Mouse (Mus musculus) ZHBTc4 (cell line): ENCODE measurements around the gene Mast4.

Experiments used
- DNase-seq: peaks from one replicate; pipeline ENCODE4 v3.0.0-alpha.2; 2011; ENCODE audit warnings: low read depth, low spot score

Mast4 gene

GRCm38 (mm10) chr13:102865971-102866724 is 468.1 kb downstream of the Mast4 start:
- no peak for DNase-seq

- DNase-seq, result no peak
Observed at GRCm38 (mm10) chr13:102865494-102865893, 468.8 kb downstream of the Mast4 start.

GRCm38 (mm10) chr13:102864840-102865239 is 469.5 kb downstream of the Mast4 start:
- no peak for DNase-seq

- DNase-seq, result no peak
Observed at GRCm38 (mm10) chr13:102864079-102864478, 470.2 kb downstream of the Mast4 start.

GRCm38 (mm10) chr13:102862981-102863380 is 471.3 kb downstream of the Mast4 start:
- no peak for DNase-seq

- no peak for DNase-seq
Observed at GRCm38 (mm10) chr13:102862397-102862796, 471.9 kb downstream of the Mast4 start.

GRCm38 (mm10) chr13:102860733-102861132 is 473.6 kb downstream of the Mast4 start:
- DNase-seq, result no peak

GRCm38 (mm10) chr13:102860135-102860534 is 474.2 kb downstream of the Mast4 start:
- no peak for DNase-seq

- DNase-seq, result no peak
Observed at GRCm38 (mm10) chr13:102857539-102857838, 476.8 kb downstream of the Mast4 start.

GRCm38 (mm10) chr13:102856821-102857538 is 477.3 kb downstream of the Mast4 start:
- DNase-seq, result no peak

- DNase-seq, result no peak
Observed at GRCm38 (mm10) chr13:102852865-102853264, 481.4 kb downstream of the Mast4 start.

GRCm38 (mm10) chr13:102851253-102851652 is 483.0 kb downstream of the Mast4 start:
- DNase-seq, result no peak

- DNase-seq, result peak; percentile 14
Observed at GRCm38 (mm10) chr13:102850594-102850993, 483.7 kb downstream of the Mast4 start.

GRCm38 (mm10) chr13:102849068-102849467 is 485.2 kb downstream of the Mast4 start:
- peak; percentile 10 for DNase-seq

GRCm38 (mm10) chr13:102846473-102846872 is 487.8 kb downstream of the Mast4 start:
- no peak for DNase-seq

- DNase-seq, result peak; percentile 12
Observed at GRCm38 (mm10) chr13:102842715-102843114, 491.6 kb downstream of the Mast4 start.

GRCm38 (mm10) chr13:102842237-102842636 is 492.1 kb downstream of the Mast4 start:
- peak; percentile 66 for DNase-seq

GRCm38 (mm10) chr13:102839741-102840482 is 494.4 kb downstream of the Mast4 start:
- DNase-seq, result peak; percentile 95

GRCm38 (mm10) chr13:102837427-102837826 is 496.9 kb downstream of the Mast4 start:
- DNase-seq, result no peak

GRCm38 (mm10) chr13:102835336-102835735 is 499.0 kb downstream of the Mast4 start:
- DNase-seq, result no peak

- no peak for DNase-seq
Observed at GRCm38 (mm10) chr13:102818287-102818686, 516.0 kb downstream of the Mast4 start.

- no peak for DNase-seq
Observed at GRCm38 (mm10) chr13:102816689-102817088, 517.6 kb downstream of the Mast4 start.
